Mouse (Mus musculus) liver, postnatal 0 days (tissue): ENCODE data around the gene Zfp189. TPM values are rescaled to one million over a fixed set of nuclear protein-coding genes. Genes with fewer than 3 reads are reported as not detected.

Experiments
- ATAC-seq: fragments of 200-750 bp; cut with Nextera tagmentation; 2 replicates; pipeline ENCODE4 v1.8.0; 2017; ENCODE audit warnings: mild to moderate bottlenecking, moderate library complexity
- DNase-seq: peaks from one replicate; pipeline ENCODE4 v3.0.0-alpha.2; 2016
- H3K27ac ChIP-seq: fragments of 300-500 bp; sonication (generic); 2 replicates; pipeline ENCODE4 v1.5.1; 2014; ENCODE audit warnings: antibody characterized with exemption, moderate library complexity, mild to moderate bottlenecking, low read depth
- H3K27me3 ChIP-seq: fragments of 300-500 bp; sonication (generic); 2 replicates; pipeline ENCODE4 v1.6.1; 2014; ENCODE audit warnings: low read length, control low read depth, mixed read lengths; ENCODE audit not compliant: insufficient read depth
- H3K36me3 ChIP-seq: fragments of 300-500 bp; sonication (generic); replicated peaks from 2 replicates; pipeline ENCODE4 v1.6.1; 2014; ENCODE audit warnings: mild to moderate bottlenecking, control low read depth, low read length, moderate library complexity, mixed read lengths; ENCODE audit not compliant: insufficient read depth
- H3K4me1 ChIP-seq: fragments of 300-500 bp; sonication (generic); 2 replicates; pipeline ENCODE4 v1.6.1; 2014; ENCODE audit warnings: antibody characterized with exemption, mild to moderate bottlenecking, control low read depth; ENCODE audit not compliant: insufficient read depth
- H3K4me2 ChIP-seq: fragments of 300-500 bp; sonication (generic); 2 replicates; pipeline ENCODE4 v1.6.1; 2014; ENCODE audit warnings: low read depth, mild to moderate bottlenecking, low read length, moderate library complexity, mixed read lengths
- H3K4me3 ChIP-seq: fragments of 300-500 bp; sonication (generic); 2 replicates; pipeline ENCODE4 v1.5.1; 2014; ENCODE audit warnings: low read depth, low read length
- H3K9ac ChIP-seq: fragments of 300-500 bp; sonication (generic); replicated peaks from 2 replicates; pipeline ENCODE4 v1.6.1; 2014; ENCODE audit warnings: mild to moderate bottlenecking, moderate library complexity
- H3K9me3 ChIP-seq: fragments of 300-500 bp; sonication (generic); 2 replicates; pipeline ENCODE4 v1.6.1; 2016; ENCODE audit warnings: mild to moderate bottlenecking, control low read depth, low read length, mixed read lengths
- CTCF ChIP-seq: sonication (generic); IDR thresholded peaks from 2 replicates; pipeline ENCODE4 v1.5.1; 2016; ENCODE audit warnings: antibody characterized with exemption, low read depth
- EP300 ChIP-seq: IDR thresholded peaks from 2 replicates; pipeline ENCODE4 v1.6.1; 2016; ENCODE audit warnings: antibody characterized with exemption, low read depth, mild to moderate bottlenecking
- WGBS: fragments of 180-500 bp; shearing (Covaris S2); extraction: QIAGEN DNeasy Blood & Tissue Kit; methylation state at CpG from one replicate; pipeline ENCODE4 v1.1.7; 2014; ENCODE audit not compliant: insufficient replicate concordance; 5-methylcytosine and 5-hydroxymethylcytosine counted together
- polyA plus RNA-seq: library from polyadenylated mRNA; unstranded; fragments of >200 nt; fragmentation: Nextera tagmentation; extraction: Ambion mirVana; gene quantifications from 2 replicates; pipeline ENCODE4 v1.2.1, GENCODE M21; 2015

The Zfp189 gene
- polyA plus RNA-seq, 1 experiment from 2014 or later = 2.2 TPM

DNA sequence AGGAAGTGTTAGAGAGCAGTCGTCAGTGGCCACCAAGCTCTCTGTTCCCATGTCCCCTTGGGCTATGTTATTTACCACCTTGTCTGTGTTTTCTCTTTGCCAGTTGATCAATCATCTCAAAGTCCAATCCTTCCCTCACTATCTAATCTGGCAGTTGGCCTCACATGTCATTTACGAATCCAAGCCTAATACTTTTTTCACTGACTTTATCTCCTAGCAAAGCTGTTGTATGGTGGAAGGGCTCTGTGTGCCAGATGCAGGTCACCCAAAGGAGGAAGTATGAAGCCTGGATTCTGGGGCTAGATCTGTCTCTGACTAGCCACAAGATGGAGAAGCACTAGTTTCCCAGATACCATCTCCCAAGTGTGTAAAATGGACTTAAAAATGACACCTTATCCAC lies 37.2 kb downstream of the Zfp189 start:
- 0 out of 2 replicates have a peak, but pooled peaks have one; percentile 42 for TF ChIP-seq EP300
- no peak for TF ChIP-seq CTCF
- H3K27me3 ChIP-seq = no peaks in the 10 kb centered on the region
- no peak overlapping the region; the same call in 1 of the 2 replicates for H3K4me2 ChIP-seq
- ATAC-seq = peak; percentile 43
- no peak overlapping the region for H3K9ac ChIP-seq
- peak overlapping the region; percentile 92 for H3K27ac ChIP-seq
- WGBS = 34% methylated on average over 2 of the region's 2 CpGs
- peaks cover 8% of the 10 kb centered on the region; the same call in 1 of the 2 replicates for H3K4me1 ChIP-seq
- H3K36me3 ChIP-seq = no peaks in the 10 kb centered on the region
- no peak overlapping the region for H3K4me3 ChIP-seq
- DNase-seq = no peak
- no peaks in the 10 kb centered on the region for H3K9me3 ChIP-seq

DNA sequence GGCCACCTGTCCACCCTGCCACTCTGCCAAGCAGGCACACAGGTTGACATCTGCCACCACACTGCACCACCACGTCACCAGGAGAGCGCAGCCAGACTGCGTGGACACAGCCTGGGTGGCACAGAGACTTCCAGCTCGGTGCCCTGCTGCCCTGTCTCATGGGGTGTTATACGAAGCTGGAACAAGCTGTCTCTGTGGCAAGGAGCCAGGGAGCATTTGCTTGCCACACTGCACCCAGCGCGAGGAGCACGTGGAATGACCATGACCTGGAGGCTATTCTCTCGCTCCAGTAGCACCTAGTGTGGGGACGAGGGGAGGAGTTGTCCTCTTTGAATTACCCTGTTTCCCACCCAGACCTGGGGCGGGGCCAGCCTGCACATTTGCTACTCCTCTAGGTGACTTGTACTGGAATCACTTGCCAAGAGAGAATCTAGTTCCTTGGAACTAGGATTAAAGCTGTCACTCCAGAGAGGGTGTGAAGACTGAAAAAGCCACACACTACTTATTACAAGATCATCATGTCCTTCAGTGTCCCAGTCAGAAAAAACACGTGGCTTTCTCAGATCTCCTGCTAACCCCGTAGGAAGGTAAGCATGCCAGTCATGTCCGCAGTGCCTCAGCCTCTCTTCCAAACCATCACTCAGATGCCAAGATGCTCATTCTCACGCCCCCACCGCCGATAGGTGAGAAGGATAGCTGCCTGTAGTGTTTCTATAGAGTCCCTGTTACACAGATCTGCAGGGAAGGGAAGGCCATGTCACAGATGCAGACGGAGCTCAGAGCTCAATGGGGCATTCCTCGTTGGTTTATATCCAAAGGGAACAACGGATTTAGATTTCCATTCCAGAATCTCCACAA lies 39.2 kb downstream of the Zfp189 start:
- H3K4me2 ChIP-seq = no peak overlapping the region
- DNase-seq (peak; percentile 85), ATAC-seq (peak; percentile 93)
- no peaks in the 10 kb centered on the region for H3K36me3 ChIP-seq
- H3K4me3 ChIP-seq = no peak overlapping the region
- peak overlapping the region; percentile 10; the same call in 1 of the 2 replicates for H3K9ac ChIP-seq
- no peaks in the 10 kb centered on the region for H3K27me3 ChIP-seq
- peak; percentile 81 for TF ChIP-seq EP300
- no peak for TF ChIP-seq CTCF
- WGBS = 58% methylated on average over 20 of the region's 20 CpGs
- peaks cover 8% of the 10 kb centered on the region; the same call in 1 of the 2 replicates for H3K4me1 ChIP-seq
- no peaks in the 10 kb centered on the region for H3K9me3 ChIP-seq
- H3K27ac ChIP-seq = peak overlapping the region; percentile 92

GRCm38 (mm10) chr4:49567613-49568012 lies 46.6 kb downstream of the Zfp189 start:
- Histone ChIP-seq H3K9ac (no peak overlapping the region), H3K4me1 (no peaks in the 10 kb centered on the region), H3K9me3 (no peaks in the 10 kb centered on the region), H3K36me3 (no peaks in the 10 kb centered on the region), H3K4me2 (no peak overlapping the region), H3K27me3 (no peaks in the 10 kb centered on the region), H3K4me3 (no peak overlapping the region), H3K27ac (no peak overlapping the region)
- peak; percentile 79 for ATAC-seq
- TF ChIP-seq CTCF (peak; percentile 94), EP300 (no peak)
- no peak for DNase-seq
- 23% methylated on average over 3 of the region's 3 CpGs for WGBS

GRCm38 (mm10) chr4:49572194-49572593 lies 51.2 kb downstream of the Zfp189 start:
- ATAC-seq = no peak
- Histone ChIP-seq H3K27ac (no peak overlapping the region), H3K9ac (no peak overlapping the region), H3K36me3 (no peaks in the 10 kb centered on the region), H3K27me3 (no peaks in the 10 kb centered on the region), H3K4me1 (no peaks in the 10 kb centered on the region), H3K4me2 (no peak overlapping the region), H3K9me3 (no peaks in the 10 kb centered on the region), H3K4me3 (no peak overlapping the region)
- WGBS = 79% methylated on average over 4 of the region's 4 CpGs
- TF ChIP-seq EP300 (no peak), CTCF (no peak)
- DNase-seq = no peak

Other genes with a start within 250 kb of the Zfp189 start
- gene Acnat2, start 113.0 kb upstream of the Zfp189 start, polyA plus RNA-seq = 8.7 and 13.6 TPM in 2 replicates
- 3.5 and 4.4 TPM in 2 replicates for gene Acnat1, start 47.3 kb upstream of the Zfp189 start, polyA plus RNA-seq
- 16.6 and 18.2 TPM in 2 replicates for gene Baat, start 14.6 kb upstream of the Zfp189 start, polyA plus RNA-seq
- gene Mrpl50, start 83 bp upstream of the Zfp189 start, polyA plus RNA-seq = 64.3 and 66.1 TPM in 2 replicates
- 2,616 and 2,625 TPM in 2 replicates for gene Aldob, start 28.4 kb downstream of the Zfp189 start, polyA plus RNA-seq
- gene Tmem246, start 76.7 kb downstream of the Zfp189 start, polyA plus RNA-seq = 3.3 and 3.9 TPM in 2 replicates
- gene Rnf20, start 110.8 kb downstream of the Zfp189 start, polyA plus RNA-seq = 9.4 and 11.8 TPM in 2 replicates
- gene Ppp3r2, start 160.8 kb downstream of the Zfp189 start, polyA plus RNA-seq = not detected in 2 replicates